Mouse (Mus musculus): Measurements from ENCODE around the gene Rerg. TPM values are rescaled to one million over a fixed set of nuclear protein-coding genes. Genes with fewer than 3 reads are reported as not detected.

The Rerg gene
- total RNA-seq, 2 experiments from 2014 or later: 36.9 to 41.8 TPM

DNA sequence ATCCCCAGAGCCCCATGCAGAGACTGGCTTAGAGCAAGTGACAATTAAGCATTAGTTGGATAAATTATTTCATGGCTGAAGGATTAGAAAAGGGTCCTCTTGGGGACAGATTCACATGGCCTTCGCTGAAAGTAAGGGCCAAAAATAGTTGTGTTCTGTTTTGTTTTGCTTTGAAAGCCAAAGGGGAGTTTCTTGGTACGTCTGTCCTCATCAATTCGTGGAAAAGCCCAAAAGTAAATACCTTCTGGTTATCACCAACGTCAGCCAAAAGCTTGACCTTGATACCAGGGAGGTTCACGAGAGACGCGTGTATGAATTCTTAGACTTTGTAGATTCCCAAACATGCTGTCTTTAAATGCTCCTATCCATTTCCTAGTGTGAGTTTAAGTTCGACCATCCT lies 31.5 kb downstream of the Rerg start:
- no peak overlapping the region for H3K4me3 ChIP-seq
- H3K27ac ChIP-seq: no peak overlapping the region
- DNase-seq (ENCODE audit: low spot score in 2 of 2): no peak
- TF ChIP-seq CTCF (conservative IDR thresholded peaks at IDR 0.05): no peak

DNA sequence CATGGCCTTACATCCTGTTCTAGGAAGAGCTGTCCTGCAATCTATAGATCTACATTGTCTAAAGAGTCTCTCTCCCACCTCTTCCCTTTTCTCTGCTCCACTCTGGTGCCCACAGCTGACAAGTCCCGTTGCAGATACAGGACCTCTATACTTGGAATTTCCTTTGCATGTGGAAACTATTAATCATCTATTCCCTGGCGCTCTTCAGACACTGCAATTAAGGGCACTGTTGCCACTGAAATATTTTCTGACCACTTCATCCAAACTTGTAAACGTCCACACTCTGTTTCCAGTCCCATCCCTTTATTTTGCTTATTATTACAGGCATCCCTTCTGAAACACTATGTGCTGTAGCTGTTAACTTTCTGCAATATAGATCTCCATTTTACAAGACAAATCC lies 31.9 kb downstream of the Rerg start:
- no peak for DNase-seq (ENCODE audit: low spot score in 2 of 2)
- no peak for TF ChIP-seq CTCF (conservative IDR thresholded peaks at IDR 0.05)
- H3K27ac ChIP-seq: no peak overlapping the region
- H3K4me3 ChIP-seq: no peak overlapping the region

DNA sequence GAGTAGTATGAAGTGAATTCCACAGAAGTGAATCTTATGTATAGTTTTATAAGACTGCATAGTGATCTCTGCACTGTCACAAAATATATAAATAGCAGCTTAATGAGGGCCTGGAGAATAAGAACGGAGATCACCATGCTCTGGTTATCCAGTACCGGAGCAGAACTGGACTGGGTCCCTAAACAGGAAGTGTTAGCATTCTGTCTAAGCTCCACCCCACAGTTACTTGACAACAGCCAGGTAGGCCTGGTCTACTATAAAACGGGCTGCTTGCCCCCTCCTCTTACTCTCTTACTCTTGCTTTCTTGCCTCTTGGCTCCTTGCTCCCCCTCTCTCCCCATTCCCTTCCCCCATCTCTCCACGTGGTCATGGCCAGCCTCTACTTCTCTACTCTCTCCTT lies 33.9 kb downstream of the Rerg start:
- no peak overlapping the region for H3K4me3 ChIP-seq
- no peak for DNase-seq (ENCODE audit: low spot score in 2 of 2)
- TF ChIP-seq CTCF (conservative IDR thresholded peaks at IDR 0.05): no peak
- H3K27ac ChIP-seq: no peak overlapping the region

DNA sequence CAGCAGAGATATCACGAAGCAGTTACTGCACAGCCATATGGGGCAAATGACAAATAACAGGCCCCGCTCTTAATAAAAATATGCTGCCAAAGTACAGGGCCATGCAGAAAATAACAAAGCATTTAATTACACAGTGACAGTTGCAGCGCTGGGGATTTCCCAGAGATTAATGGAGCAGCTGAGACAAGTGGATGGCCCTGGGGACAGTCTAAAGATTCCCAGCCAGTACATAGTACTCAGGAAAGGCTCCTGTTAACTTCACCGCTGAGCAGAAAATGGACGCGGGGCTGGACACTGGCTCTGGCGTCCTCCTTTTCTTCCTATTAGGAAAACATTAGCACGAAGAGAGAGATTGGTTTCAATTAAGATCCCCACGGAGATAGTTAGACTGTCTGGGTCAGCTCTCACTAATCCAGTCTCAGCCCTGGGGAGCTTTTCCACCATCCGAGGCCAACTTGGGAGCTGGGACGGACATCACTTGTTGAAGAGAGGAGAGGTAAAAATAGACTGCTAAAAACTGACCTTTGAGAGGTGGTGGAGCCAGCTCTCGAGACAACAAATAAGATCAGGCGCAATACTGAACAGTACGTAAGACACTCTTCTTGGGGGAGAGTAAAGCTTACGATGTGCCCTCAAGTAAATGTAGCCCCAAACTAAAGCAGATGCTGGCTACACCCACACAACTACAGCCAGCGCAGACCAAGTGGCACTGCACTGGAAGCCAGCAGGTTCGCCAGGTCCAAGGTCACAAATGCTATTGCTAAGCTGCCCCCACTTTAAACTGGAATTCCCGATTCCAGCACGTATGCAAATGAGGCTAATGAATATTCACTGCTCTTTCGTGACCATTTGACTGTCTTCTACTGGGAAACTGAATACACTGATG lies 34.5 kb downstream of the Rerg start:
- peak overlapping the region; percentile 81 for H3K27ac ChIP-seq
- peak in 1 of 2 experiments; percentile 50 for DNase-seq (ENCODE audit: low spot score in 2 of 2)

DNA sequence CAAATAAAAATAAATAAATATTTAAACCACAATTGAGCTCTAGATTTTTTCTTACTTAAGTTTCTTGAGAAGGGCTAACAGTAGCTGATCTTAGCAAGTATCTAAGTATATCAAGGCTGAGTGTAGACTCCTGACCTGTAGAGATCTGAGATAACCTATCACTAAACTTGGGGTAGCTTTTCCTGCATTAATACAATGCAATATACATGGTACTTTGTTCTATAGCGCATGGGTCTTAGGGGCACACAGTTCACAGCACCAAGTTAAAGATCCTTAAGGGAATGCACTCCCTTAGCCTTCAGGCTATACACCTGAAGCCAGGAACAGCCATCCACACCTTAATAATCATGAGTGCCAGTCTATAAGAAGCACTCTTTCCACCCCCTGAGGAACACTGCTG lies 38.5 kb downstream of the Rerg start:
- H3K4me3 ChIP-seq: no peak overlapping the region
- no peak for TF ChIP-seq CTCF (conservative IDR thresholded peaks at IDR 0.05)
- DNase-seq (ENCODE audit: low spot score in 2 of 2): no peak
- no peak overlapping the region for H3K27ac ChIP-seq

More for the DNA sequence above, 34.5 kb downstream of the Rerg start:
- no peak for TF ChIP-seq CTCF (conservative IDR thresholded peaks at IDR 0.05)
- H3K4me3 ChIP-seq: peak overlapping the region; percentile 12; the same call in 1 of the 2 replicates

DNA sequence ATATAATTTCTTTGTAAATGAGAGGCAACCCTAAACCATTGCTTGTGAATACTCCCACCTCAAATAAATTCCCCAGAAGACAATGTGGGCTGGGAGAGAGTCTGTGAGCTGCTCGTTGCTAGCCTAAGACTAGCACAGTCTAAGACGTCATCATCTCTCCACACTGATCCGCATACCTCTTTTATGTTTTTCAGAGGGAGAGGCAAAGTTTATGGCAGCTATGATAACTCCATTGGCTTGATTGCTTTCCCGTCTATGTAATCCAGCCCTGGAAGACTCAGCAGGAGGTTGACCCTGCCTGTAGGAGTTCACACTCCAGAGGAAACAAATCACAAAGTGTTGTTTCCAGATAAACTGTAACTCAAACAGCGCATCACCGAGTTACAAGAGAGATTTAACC lies 38.9 kb downstream of the Rerg start:
- H3K4me3 ChIP-seq: no peak overlapping the region
- no peak for TF ChIP-seq CTCF (conservative IDR thresholded peaks at IDR 0.05)
- H3K27ac ChIP-seq: no peak overlapping the region
- no peak for DNase-seq (ENCODE audit: low spot score in 2 of 2)

DNA sequence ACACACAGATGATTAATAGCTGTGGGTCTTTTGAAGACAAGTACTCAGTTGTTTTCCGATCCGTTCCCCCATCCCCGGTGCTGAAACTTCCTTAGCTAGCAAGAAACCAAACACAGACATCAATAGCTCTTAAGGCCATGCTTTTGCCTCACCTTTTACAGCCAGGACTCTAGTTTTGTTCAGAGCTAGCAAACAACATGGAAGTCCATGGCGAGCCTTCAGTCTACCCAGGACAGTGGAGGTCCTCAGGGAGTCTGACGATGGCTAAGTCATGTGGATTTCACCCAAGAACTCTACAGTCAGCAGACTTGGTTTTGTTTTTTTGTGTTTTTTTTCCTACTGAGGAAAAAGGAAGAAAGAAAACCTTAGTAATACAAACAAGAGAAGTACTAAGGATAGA lies 43.4 kb downstream of the Rerg start:
- TF ChIP-seq CTCF (conservative IDR thresholded peaks at IDR 0.05): no peak
- Histone ChIP-seq H3K4me3 (no peak overlapping the region), H3K27ac (no peak overlapping the region)
- DNase-seq (ENCODE audit: low spot score in 2 of 2): no peak

DNA sequence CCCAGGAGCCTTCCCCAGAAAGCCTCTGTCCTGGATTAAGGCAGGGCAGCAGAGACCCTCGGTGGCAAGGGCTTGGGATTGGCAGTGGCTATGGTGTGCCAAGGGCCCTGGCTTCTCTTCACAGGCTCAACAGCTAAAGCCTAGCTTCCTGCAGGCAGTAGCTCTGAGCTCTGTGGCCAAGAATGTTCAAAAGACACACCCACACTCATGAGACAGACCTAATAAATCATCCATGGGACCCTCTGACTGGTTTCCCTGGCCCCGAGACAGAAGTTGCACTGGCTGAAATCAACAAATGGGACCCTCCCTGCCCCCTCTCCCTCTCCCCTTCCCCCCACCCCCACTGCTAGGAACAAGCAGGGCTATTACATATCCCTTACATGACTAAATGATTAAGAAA lies 44.1 kb downstream of the Rerg start:
- TF ChIP-seq CTCF (conservative IDR thresholded peaks at IDR 0.05): no peak
- H3K27ac ChIP-seq: no peak overlapping the region
- no peak for DNase-seq (ENCODE audit: low spot score in 2 of 2)
- H3K4me3 ChIP-seq: no peak overlapping the region

DNA sequence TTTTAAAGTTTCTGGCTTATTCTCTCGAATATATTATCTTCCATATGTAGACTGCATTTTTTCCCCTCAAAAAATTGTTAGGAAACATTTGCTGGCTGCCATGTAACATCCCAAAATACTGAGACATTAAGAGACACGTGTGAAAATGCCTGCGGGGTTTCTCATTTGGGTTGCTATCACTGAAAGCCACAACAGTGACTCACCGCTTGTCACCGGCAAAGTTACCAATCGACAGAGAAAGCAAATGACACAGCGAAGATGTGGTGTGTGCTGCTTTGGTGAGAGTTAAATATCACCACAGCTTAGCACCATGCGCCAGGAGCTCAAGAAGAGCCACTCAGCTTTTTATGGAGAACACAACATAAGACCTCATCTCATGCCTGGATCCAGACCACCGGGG lies 44.9 kb downstream of the Rerg start:
- Histone ChIP-seq H3K27ac (no peak overlapping the region), H3K4me3 (no peak overlapping the region)
- no peak for TF ChIP-seq CTCF (conservative IDR thresholded peaks at IDR 0.05)
- peak in 1 of 2 experiments; percentile 20 for DNase-seq (ENCODE audit: low spot score in 2 of 2)

DNA sequence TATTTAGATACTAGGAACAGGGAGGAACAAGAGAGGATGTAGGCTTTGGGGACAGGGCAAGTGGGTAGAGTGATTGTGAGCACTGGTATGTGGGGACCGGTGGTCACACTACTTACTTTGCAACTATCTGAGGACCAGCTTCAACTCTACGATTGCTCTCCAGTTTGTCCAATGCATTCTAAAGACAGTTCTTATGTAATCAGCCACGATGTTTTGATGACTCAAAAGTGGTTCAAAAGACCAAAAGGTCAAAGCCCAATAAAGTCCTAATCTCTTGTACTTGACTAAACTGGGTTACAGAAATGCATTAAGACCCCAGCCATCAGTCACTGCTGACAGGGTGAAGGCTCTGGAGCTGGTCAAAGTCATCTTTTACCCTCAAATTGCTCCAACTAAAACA lies 45.3 kb downstream of the Rerg start:
- Histone ChIP-seq H3K4me3 (no peak overlapping the region), H3K27ac (no peak overlapping the region)
- TF ChIP-seq CTCF (conservative IDR thresholded peaks at IDR 0.05): no peak
- no peak for DNase-seq (ENCODE audit: low spot score in 2 of 2)

DNA sequence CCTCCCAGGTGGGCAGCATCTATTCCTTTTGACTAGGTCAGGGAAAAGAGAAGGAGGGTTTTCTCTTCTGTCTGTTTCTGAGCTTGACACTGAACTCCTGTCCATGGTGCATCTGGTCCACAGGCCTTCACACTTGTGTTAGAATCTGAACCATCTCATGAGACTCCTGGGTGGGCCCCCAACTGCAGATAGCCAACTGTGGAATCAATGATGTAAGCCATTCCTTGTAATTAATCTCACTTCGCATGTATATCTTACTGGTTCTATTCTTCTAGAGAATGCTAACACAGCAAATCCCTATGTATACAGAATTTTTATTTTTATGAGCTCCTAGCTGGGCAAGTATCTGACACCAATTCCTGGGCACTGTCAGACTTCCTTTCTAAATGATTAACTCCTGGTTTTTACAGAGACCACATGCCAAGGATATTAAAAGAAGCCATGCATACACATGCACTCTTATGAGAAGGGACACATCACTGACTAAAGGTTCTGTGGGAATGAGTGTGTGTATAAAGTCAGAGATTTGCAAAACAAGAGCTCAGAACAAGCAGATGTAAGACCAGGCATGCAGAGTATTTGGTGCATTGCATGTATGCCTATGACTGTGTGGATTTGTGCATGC lies 53.3 kb downstream of the Rerg start:
- no peak overlapping the region for H3K4me3 ChIP-seq
- DNase-seq (ENCODE audit: low spot score in 2 of 2): no peak
- TF ChIP-seq CTCF (conservative IDR thresholded peaks at IDR 0.05): no peak
- no peak overlapping the region for H3K27ac ChIP-seq

DNA sequence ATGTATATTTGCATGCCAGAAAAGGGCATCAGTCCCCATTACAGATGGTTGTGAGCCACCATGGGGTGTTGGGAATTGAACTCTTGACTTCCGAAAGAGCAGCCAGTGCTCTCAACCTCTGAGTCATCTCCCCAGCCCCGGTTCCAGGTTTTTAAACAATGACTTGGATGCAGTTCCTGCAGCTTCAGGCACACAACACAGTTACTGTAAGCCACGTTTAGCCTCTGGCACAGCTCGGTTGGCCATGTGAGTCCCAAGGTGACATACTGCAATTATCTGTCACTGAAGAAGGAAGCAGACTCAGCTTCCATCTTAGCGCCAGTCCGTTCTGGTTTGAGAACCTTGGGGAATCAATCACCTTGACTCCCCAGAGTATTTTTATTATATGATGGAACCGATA lies 55.4 kb downstream of the Rerg start:
- TF ChIP-seq CTCF (conservative IDR thresholded peaks at IDR 0.05): no peak
- Histone ChIP-seq H3K4me3 (no peak overlapping the region), H3K27ac (no peak overlapping the region)
- no peak for DNase-seq (ENCODE audit: low spot score in 2 of 2)

DNA sequence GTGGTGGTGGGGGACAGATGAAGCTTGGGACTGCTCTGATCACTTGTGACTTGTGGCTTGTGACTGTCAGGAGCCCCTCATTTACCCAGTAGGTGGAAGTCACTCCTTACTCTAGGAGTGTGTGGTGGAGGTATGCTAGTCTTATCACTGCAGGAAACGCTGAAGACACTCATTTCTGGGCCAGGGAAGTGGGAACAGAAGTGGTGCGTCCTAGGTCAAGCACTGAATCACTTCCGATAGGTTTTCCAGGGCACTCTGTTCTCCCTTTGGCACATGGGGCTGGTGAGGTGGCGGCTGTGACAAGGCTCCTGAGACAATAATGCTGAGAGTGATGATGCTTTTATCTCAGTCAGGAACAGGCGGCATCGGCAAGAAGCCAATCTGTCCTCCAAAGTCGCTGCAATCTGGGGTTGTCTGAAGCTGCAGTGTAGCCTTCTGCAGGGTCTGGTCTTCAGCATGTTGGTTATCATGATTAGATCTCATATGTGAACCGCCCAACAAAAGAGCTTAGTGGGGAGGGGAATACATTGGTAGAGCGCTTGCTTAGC lies 59.0 kb downstream of the Rerg start:
- H3K4me3 ChIP-seq: no peak overlapping the region
- peak; percentile 25 to 43 for DNase-seq (ENCODE audit: low spot score in 2 of 2)
- no peak for TF ChIP-seq CTCF (conservative IDR thresholded peaks at IDR 0.05)
- peak overlapping the region; percentile 68 for H3K27ac ChIP-seq

Data from layer of hippocampus, adult 2 months (tissue).